Mouse (Mus musculus): Measurements from ENCODE around the gene Pla2g2c. TPM values are rescaled to one million over a fixed set of nuclear protein-coding genes. Genes with fewer than 3 reads are reported as not detected.

The Pla2g2c gene
- polyA plus RNA-seq, 1 experiment: not detected

GRCm38 (mm10) chr4:138710633-138711032 lies 14.0 kb upstream of the Pla2g2c start:
- Histone ChIP-seq H3K79me2 (ENCODE audit: control insufficient read depth, insufficient read depth) (no peaks in the 10 kb centered on the region), H3K36me3 (ENCODE audit: control insufficient read depth, insufficient read depth) (no peaks in the 10 kb centered on the region), H3K4me3 (ENCODE audit: insufficient read depth, poor library complexity, severe bottlenecking) (no peak overlapping the region), H3ac (ENCODE audit: control insufficient read depth, insufficient read length, low read depth) (no peak overlapping the region), H3K79me3 (ENCODE audit: low read depth) (no peaks in the 10 kb centered on the region), H3K27me3 (ENCODE audit: control insufficient read depth, insufficient read depth, insufficient read length) (peaks cover 31% of the 10 kb centered on the region)
- TF ChIP-seq USF1 (IDR thresholded peaks at IDR 0.05; ENCODE audit: low read depth) (no peak), MYOG (IDR thresholded peaks at IDR 0.05; ENCODE audit: control insufficient read depth, extremely low read depth, insufficient read length) (no peak), CEBPB (IDR thresholded peaks at IDR 0.05; ENCODE audit: low read depth) (no peak), FOSL1 (IDR thresholded peaks at IDR 0.05; ENCODE audit: insufficient read depth, low read length, poor library complexity, severe bottlenecking) (no peak), CTCF (IDR thresholded peaks at IDR 0.05; ENCODE audit: control insufficient read depth, insufficient read depth, insufficient read length) (no peak), MAX (IDR thresholded peaks at IDR 0.05) (no peak)

GRCm38 (mm10) chr4:138711051-138711820 lies 13.4 kb upstream of the Pla2g2c start:
- peaks cover 35% of the 10 kb centered on the region for H3K27me3 ChIP-seq (ENCODE audit: control insufficient read depth, insufficient read depth, insufficient read length)
- no peak overlapping the region for H3ac ChIP-seq (ENCODE audit: control insufficient read depth, insufficient read length, low read depth)
- H3K79me3 ChIP-seq (ENCODE audit: low read depth): no peaks in the 10 kb centered on the region
- no peak overlapping the region for H3K4me3 ChIP-seq (ENCODE audit: insufficient read depth, poor library complexity, severe bottlenecking)
- no peaks in the 10 kb centered on the region for H3K36me3 ChIP-seq (ENCODE audit: control insufficient read depth, insufficient read depth)
- TF ChIP-seq MYOD1 (IDR thresholded peaks at IDR 0.05; ENCODE audit: control insufficient read depth, insufficient read length, low read depth) (no peak), CEBPB (IDR thresholded peaks at IDR 0.05; ENCODE audit: low read depth) (no peak), MAX (IDR thresholded peaks at IDR 0.05) (no peak), USF1 (IDR thresholded peaks at IDR 0.05; ENCODE audit: low read depth) (no peak), MYOG (IDR thresholded peaks at IDR 0.05; ENCODE audit: control insufficient read depth, extremely low read depth, insufficient read length) (no peak), CTCF (IDR thresholded peaks at IDR 0.05; ENCODE audit: control insufficient read depth, insufficient read depth, insufficient read length) (no peak), FOSL1 (IDR thresholded peaks at IDR 0.05; ENCODE audit: insufficient read depth, low read length, poor library complexity, severe bottlenecking) (no peak)
- H3K79me2 ChIP-seq (ENCODE audit: control insufficient read depth, insufficient read depth): no peaks in the 10 kb centered on the region

- H3ac ChIP-seq (ENCODE audit: control insufficient read depth, insufficient read length, low read depth): no peak overlapping the region
- TF ChIP-seq MAX (IDR thresholded peaks at IDR 0.05): no peak
- TF ChIP-seq MYOG (IDR thresholded peaks at IDR 0.05; ENCODE audit: control insufficient read depth, extremely low read depth, insufficient read length): no peak
- TF ChIP-seq CTCF (IDR thresholded peaks at IDR 0.05; ENCODE audit: control insufficient read depth, insufficient read depth, insufficient read length): no peak
- no peak for TF ChIP-seq FOSL1 (IDR thresholded peaks at IDR 0.05; ENCODE audit: insufficient read depth, low read length, poor library complexity, severe bottlenecking)
- no peak for TF ChIP-seq USF1 (IDR thresholded peaks at IDR 0.05; ENCODE audit: low read depth)
- no peak for TF ChIP-seq CEBPB (IDR thresholded peaks at IDR 0.05; ENCODE audit: low read depth)
- no peak for TF ChIP-seq MYOD1 (IDR thresholded peaks at IDR 0.05; ENCODE audit: control insufficient read depth, insufficient read length, low read depth)
- H3K36me3 ChIP-seq (ENCODE audit: control insufficient read depth, insufficient read depth): no peaks in the 10 kb centered on the region
- no peak overlapping the region for H3K4me3 ChIP-seq (ENCODE audit: insufficient read depth, poor library complexity, severe bottlenecking)
- no peaks in the 10 kb centered on the region for H3K79me2 ChIP-seq (ENCODE audit: control insufficient read depth, insufficient read depth)
- H3K27me3 ChIP-seq (ENCODE audit: control insufficient read depth, insufficient read depth, insufficient read length): peaks cover 41% of the 10 kb centered on the region
- no peaks in the 10 kb centered on the region for H3K79me3 ChIP-seq (ENCODE audit: low read depth)
Measured at GRCm38 (mm10) chr4:138712096-138712495, 12.5 kb upstream of the Pla2g2c start.

GRCm38 (mm10) chr4:138712621-138713020 lies 12.0 kb upstream of the Pla2g2c start:
- Histone ChIP-seq H3K36me3 (ENCODE audit: control insufficient read depth, insufficient read depth) (no peaks in the 10 kb centered on the region), H3K79me3 (ENCODE audit: low read depth) (no peaks in the 10 kb centered on the region), H3ac (ENCODE audit: control insufficient read depth, insufficient read length, low read depth) (no peak overlapping the region), H3K4me3 (ENCODE audit: insufficient read depth, poor library complexity, severe bottlenecking) (no peak overlapping the region), H3K79me2 (ENCODE audit: control insufficient read depth, insufficient read depth) (no peaks in the 10 kb centered on the region), H3K27me3 (ENCODE audit: control insufficient read depth, insufficient read depth, insufficient read length) (peaks cover 45% of the 10 kb centered on the region)
- TF ChIP-seq MYOG (IDR thresholded peaks at IDR 0.05; ENCODE audit: control insufficient read depth, extremely low read depth, insufficient read length): no peak

- Histone ChIP-seq H3K79me3 (ENCODE audit: low read depth) (no peaks in the 10 kb centered on the region), H3K4me3 (ENCODE audit: insufficient read depth, poor library complexity, severe bottlenecking) (no peak overlapping the region), H3K27me3 (ENCODE audit: control insufficient read depth, insufficient read depth, insufficient read length) (peaks cover 43% of the 10 kb centered on the region), H3K36me3 (ENCODE audit: control insufficient read depth, insufficient read depth) (no peaks in the 10 kb centered on the region), H3ac (ENCODE audit: control insufficient read depth, insufficient read length, low read depth) (no peak overlapping the region), H3K79me2 (ENCODE audit: control insufficient read depth, insufficient read depth) (no peaks in the 10 kb centered on the region)
- no peak for TF ChIP-seq CTCF (IDR thresholded peaks at IDR 0.05; ENCODE audit: control insufficient read depth, insufficient read depth, insufficient read length)
- TF ChIP-seq MYOG (IDR thresholded peaks at IDR 0.05; ENCODE audit: control insufficient read depth, extremely low read depth, insufficient read length): no peak
- TF ChIP-seq USF1 (IDR thresholded peaks at IDR 0.05; ENCODE audit: low read depth): no peak
- no peak for TF ChIP-seq CEBPB (IDR thresholded peaks at IDR 0.05; ENCODE audit: low read depth)
- no peak for TF ChIP-seq MAX (IDR thresholded peaks at IDR 0.05)
- TF ChIP-seq MYOD1 (IDR thresholded peaks at IDR 0.05; ENCODE audit: control insufficient read depth, insufficient read length, low read depth): no peak
- no peak for TF ChIP-seq FOSL1 (IDR thresholded peaks at IDR 0.05; ENCODE audit: insufficient read depth, low read length, poor library complexity, severe bottlenecking)
Measured at GRCm38 (mm10) chr4:138714186-138714585, 10.4 kb upstream of the Pla2g2c start.

- TF ChIP-seq CEBPB (IDR thresholded peaks at IDR 0.05; ENCODE audit: low read depth) (no peak), MYOG (IDR thresholded peaks at IDR 0.05; ENCODE audit: control insufficient read depth, extremely low read depth, insufficient read length) (no peak), CTCF (IDR thresholded peaks at IDR 0.05; ENCODE audit: control insufficient read depth, insufficient read depth, insufficient read length) (no peak), USF1 (IDR thresholded peaks at IDR 0.05; ENCODE audit: low read depth) (no peak), MAX (IDR thresholded peaks at IDR 0.05) (no peak), MYOD1 (IDR thresholded peaks at IDR 0.05; ENCODE audit: control insufficient read depth, insufficient read length, low read depth) (no peak)
- Histone ChIP-seq H3K79me2 (ENCODE audit: control insufficient read depth, insufficient read depth) (no peaks in the 10 kb centered on the region), H3K36me3 (ENCODE audit: control insufficient read depth, insufficient read depth) (no peaks in the 10 kb centered on the region), H3K4me3 (ENCODE audit: insufficient read depth, poor library complexity, severe bottlenecking) (no peak overlapping the region), H3K79me3 (ENCODE audit: low read depth) (no peaks in the 10 kb centered on the region), H3ac (ENCODE audit: control insufficient read depth, insufficient read length, low read depth) (no peak overlapping the region), H3K27me3 (ENCODE audit: control insufficient read depth, insufficient read depth, insufficient read length) (peaks cover 49% of the 10 kb centered on the region)
Measured at GRCm38 (mm10) chr4:138716697-138717096, 7.9 kb upstream of the Pla2g2c start.
